Mouse (Mus musculus): ENCODE measurements at regions not wholly inside any gene's neighbourhood (a gene's known extent, or its start where the extent isn't known, plus 50 kb on each side); places are given as distances from the start of the nearest gene placed in this dataset.

- TF ChIP-seq CTCF (IDR thresholded peaks at IDR 0.05; ENCODE audit: low read depth): no peak
- no peak for TF ChIP-seq EP300 (IDR thresholded peaks at IDR 0.05; ENCODE audit: low read depth)
Measured at GRCm38 (mm10) chr15:61656951-61657350, 734.1 kb upstream of the A1bg start.

All from heart, postnatal 0 days (tissue).